Mouse (Mus musculus) common myeloid progenitor, adult 5-6 weeks (primary cell): Measurements from ENCODE around the gene Ccdc167. TPM values are rescaled to one million over a fixed set of nuclear protein-coding genes. Genes with fewer than 3 reads are reported as not detected.

Experiments used
- ATAC-seq: replicated peaks from 2 replicates; pipeline ENCODE4 v1.8.0; 2016; ENCODE audit warnings: low read depth, mild to moderate bottlenecking, moderate TSS enrichment, inconsistent platforms; ENCODE audit not compliant: poor library complexity, severe bottlenecking
- total RNA-seq: library from RNA; stranded (forward); fragments of 200-1000, 187-1606 nt; gene quantifications from 2 replicates; pipeline ENCODE4 v1.2.3, GENCODE M21; 2017

Ccdc167 gene
- total RNA-seq, result 12.8 and 30.5 TPM in 2 replicates

GRCm38 (mm10) chr17:29716732-29717445, at the start of gene Ccdc167:
Ccdc167 (minus strand) TSS chr17:29717044.
- ATAC-seq, result peak; percentile 99

GRCm38 (mm10) chr17:29765380-29765779, 48.5 kb upstream of the Ccdc167 start:
- ATAC-seq, result no peak

- peak; percentile 62; the same call in 1 of the 2 replicates for ATAC-seq
Measured at GRCm38 (mm10) chr17:29762551-29762950, 45.7 kb upstream of the Ccdc167 start.

GRCm38 (mm10) chr17:29761938-29762337, 45.1 kb upstream of the Ccdc167 start:
- ATAC-seq, result 0 out of 2 replicates have a peak, but pooled peaks have one; percentile 48

GRCm38 (mm10) chr17:29760404-29761375, 43.8 kb upstream of the Ccdc167 start:
- no peak for ATAC-seq

- no peak for ATAC-seq
Measured at GRCm38 (mm10) chr17:29759963-29760362, 43.1 kb upstream of the Ccdc167 start.

GRCm38 (mm10) chr17:29756381-29756780, 39.5 kb upstream of the Ccdc167 start:
- ATAC-seq, result no peak

GRCm38 (mm10) chr17:29754510-29754909, 37.7 kb upstream of the Ccdc167 start:
- no peak for ATAC-seq

GRCm38 (mm10) chr17:29747466-29747865, 30.6 kb upstream of the Ccdc167 start:
- no peak for ATAC-seq

- peak; percentile 56; the same call in 1 of the 2 replicates for ATAC-seq
Measured at GRCm38 (mm10) chr17:29737849-29738804, 21.3 kb upstream of the Ccdc167 start.

GRCm38 (mm10) chr17:29736448-29737014, 19.7 kb upstream of the Ccdc167 start:
- no peak for ATAC-seq

GRCm38 (mm10) chr17:29732522-29732921, 15.7 kb upstream of the Ccdc167 start:
- no peak for ATAC-seq

GRCm38 (mm10) chr17:29731953-29732325, 15.1 kb upstream of the Ccdc167 start:
- ATAC-seq, result no peak

GRCm38 (mm10) chr17:29731266-29731952, 14.6 kb upstream of the Ccdc167 start:
- ATAC-seq, result no peak

- ATAC-seq, result 0 out of 2 replicates have a peak, but pooled peaks have one; percentile 11
Measured at GRCm38 (mm10) chr17:29730510-29731265, 13.8 kb upstream of the Ccdc167 start.

GRCm38 (mm10) chr17:29728082-29728481, 11.2 kb upstream of the Ccdc167 start:
- ATAC-seq, result peak; percentile 60; the same call in 1 of the 2 replicates

GRCm38 (mm10) chr17:29725027-29725620, 8.3 kb upstream of the Ccdc167 start:
- ATAC-seq, result no peak

- ATAC-seq, result no peak
Measured at GRCm38 (mm10) chr17:29724610-29725009, 7.8 kb upstream of the Ccdc167 start.
